Mouse (Mus musculus) kidney, postnatal 10 days (tissue): Measurements from ENCODE around the gene Vps37b.

Experiments
- DNase-seq: peaks from one replicate; pipeline ENCODE4 v3.0.0; 2021; ENCODE audit warnings: mixed read lengths

Vps37b gene

DNA sequence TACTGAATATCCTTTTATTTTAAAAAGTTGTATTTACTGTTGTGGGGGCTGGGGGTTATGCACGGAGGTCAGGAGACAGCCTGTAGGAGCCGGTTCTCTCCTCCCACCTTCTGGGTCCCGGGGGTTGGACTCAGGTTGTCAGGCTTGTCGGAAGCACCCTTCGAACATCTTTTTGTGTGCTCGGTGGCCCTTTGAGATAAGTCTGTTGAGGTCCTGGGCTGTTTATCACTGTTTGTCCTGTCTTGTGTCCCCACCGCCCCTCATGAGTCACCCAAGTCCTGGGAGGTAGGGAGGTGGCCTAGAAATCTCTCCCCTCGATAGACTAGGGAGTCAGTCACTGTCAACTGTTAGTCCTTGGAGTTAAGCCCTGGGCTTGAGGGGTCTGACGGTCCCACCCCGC, 33.7 kb downstream of the Vps37b start:
- no peak for DNase-seq

DNA sequence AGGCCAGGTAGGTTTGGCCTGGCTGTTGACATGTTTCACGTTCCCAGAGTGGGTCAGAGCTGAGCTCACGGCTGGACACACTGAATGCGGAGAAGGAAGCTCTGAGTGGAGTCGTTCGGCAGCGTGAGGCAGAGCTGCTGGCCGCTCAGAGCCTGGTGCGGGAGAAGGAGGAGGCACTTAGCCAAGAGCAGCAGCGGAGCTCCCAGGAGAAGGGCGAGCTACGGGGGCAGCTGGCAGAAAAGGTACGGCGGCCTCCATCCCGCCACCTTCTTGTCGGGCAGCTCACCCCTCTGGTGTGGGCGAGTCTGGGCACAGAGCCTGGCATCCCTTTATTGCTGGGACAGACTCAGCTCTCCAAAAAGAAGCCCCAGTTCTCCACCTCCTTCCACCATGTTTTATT, 34.3 kb downstream of the Vps37b start:
- DNase-seq, result no peak

GRCm38 (mm10) chr5:123997211-123997751, 34.8 kb downstream of the Vps37b start:
- no peak for DNase-seq

- no peak for DNase-seq
Measured at GRCm38 (mm10) chr5:123996695-123997094, 35.4 kb downstream of the Vps37b start.

DNA sequence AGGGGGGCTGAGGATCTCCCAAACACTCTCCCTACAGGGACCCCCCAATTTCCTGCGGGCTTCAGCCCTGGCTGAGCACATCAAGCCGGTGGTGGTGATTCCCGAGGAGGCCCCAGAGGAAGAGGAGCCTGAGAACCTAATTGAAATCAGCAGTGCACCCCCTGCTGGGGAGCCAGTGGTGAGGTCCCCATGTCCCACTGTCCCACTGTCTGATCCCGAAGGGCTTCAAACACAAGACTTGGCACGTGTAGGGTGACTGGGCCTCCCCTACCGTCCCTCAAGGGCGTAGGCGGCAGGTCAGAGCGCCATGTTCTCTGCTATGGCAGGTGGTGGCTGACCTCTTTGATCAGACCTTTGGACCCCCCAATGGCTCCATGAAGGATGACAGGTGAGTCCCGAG, 35.9 kb downstream of the Vps37b start:
- DNase-seq, result peak; percentile 67

DNA sequence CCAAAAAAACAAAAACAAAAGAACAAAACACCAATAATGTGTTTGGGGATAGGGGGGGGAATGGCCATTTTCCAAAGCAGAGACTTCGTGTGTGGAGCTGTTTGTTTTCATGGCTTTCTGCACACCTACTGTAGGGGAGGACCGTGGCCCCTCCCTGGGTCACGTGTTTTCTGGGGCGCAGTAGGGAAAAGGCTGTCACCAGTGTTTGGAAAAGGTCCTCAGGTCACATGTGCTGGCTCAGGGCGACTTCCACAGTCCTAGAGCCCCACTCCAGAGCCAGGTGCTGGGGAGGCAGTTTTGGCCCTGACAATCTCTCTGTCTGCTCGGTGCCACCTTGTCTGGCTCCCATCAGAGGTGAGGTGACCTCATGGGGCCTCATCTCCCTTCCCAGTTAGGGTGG, 36.7 kb downstream of the Vps37b start:
- no peak for DNase-seq

DNA sequence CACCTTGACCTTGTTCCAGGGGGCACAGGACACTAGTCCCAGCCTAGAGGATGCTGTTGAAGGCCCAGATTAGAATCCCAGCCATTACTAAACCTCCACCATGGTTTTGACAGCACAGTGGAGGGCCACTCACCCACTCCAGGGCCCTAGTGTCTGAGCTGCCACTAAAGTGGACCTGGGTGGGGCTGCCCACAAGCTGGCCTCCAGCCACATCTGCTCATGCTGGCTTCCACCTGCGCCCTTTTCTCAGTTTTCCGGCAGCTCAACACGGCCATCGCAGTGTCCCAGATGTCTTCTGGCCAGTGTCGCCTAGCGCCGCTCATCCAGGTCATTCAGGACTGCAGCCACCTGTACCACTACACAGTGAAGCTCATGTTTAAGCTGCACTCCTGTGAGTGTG, 37.6 kb downstream of the Vps37b start:
- DNase-seq, result no peak

GRCm38 (mm10) chr5:123993263-123994036, 38.6 kb downstream of the Vps37b start:
- no peak for DNase-seq

DNA sequence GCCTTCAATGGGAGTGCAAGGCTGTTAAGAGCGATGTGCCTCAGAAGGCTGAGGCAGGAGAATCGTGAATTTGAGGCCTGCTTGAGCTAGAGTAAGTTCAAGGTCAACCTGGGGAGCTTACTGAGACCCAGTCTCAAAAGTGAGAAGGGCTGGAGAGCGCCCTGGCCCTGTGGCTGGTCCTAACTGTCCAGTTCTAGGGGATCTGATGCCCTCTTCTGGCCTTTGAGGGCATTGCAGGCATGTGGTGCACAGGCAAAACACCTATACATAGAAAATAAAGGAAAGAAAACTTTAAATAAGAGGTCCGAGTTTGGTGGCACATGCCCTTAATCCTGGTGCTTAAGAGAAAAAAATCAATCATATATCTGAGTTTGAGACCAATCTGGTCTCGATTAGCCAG, 39.3 kb downstream of the Vps37b start:
- DNase-seq, result peak; percentile 95

- DNase-seq, result peak; percentile 70
Measured at GRCm38 (mm10) chr5:123992193-123992637, 39.9 kb downstream of the Vps37b start.

GRCm38 (mm10) chr5:123991321-123991720, 40.7 kb downstream of the Vps37b start:
- no peak for DNase-seq

DNA sequence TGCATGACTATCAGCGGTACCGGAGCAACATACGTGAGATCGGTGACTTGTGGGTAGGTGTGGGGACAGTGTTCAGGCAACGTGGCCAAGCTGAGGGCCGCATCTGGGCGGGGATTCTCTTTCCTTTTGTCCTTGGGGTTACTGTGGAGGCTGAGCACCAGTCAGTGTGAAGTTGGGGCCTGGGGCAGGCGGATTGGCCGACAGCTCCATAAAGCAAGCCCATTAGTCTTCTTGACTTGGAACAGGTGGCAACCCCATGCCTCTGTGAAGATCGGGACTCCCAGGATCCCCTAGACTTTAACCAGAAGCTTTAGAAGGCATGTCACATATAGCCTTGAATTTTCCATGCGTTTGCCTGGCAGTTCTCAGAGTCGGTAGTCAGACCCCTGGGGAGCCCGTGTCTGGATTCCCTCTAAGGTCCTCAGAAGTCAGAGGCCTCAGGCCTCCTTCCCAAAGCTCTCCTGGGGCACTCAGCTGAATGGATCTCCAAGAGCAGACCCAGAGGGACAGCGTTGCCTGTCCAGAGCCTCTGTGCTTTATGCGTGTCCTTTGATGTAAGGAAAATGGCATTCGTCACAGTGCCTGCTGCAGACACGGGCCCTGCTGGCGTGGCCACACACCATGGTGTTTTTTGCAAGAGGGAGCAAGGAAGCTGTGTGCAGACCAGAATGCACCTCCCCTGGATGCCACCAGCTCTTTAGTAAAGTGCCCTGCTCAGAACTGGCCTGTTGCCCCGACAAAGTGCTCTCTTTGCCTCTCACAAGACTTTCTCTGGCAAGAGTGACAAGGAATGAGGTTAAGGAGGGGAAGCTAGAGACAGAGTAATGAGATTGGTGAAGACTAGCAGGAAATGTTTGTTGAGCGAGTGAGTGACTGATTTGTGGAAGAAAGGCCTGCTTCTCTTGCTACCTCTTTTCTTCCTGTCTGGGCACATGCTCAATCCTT, 41.9 kb downstream of the Vps37b start:
- no peak for DNase-seq

GRCm38 (mm10) chr5:123987511-123987910, 44.6 kb downstream of the Vps37b start:
- DNase-seq, result no peak

GRCm38 (mm10) chr5:123986925-123987324, 45.1 kb downstream of the Vps37b start:
- no peak for DNase-seq

DNA sequence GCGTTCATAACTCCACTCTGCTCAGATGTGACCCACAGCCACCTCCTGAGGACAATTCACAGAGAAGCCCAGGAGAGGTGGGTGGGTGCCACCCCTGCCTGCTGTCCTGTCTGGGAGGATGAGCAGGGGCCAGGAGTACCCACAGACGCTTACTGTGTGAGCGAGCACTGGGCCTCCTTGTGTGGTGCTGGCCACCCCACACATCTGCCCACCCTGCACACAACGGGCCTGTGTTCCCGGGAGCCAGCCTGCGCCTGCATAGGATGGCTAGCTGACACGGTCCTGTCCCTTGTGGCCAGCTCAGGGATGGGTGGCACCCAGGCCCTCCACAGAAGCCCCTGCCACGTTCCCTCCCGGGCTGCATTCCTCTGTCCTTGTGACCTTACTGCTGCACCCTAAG, 46.6 kb downstream of the Vps37b start:
- no peak for DNase-seq

DNA sequence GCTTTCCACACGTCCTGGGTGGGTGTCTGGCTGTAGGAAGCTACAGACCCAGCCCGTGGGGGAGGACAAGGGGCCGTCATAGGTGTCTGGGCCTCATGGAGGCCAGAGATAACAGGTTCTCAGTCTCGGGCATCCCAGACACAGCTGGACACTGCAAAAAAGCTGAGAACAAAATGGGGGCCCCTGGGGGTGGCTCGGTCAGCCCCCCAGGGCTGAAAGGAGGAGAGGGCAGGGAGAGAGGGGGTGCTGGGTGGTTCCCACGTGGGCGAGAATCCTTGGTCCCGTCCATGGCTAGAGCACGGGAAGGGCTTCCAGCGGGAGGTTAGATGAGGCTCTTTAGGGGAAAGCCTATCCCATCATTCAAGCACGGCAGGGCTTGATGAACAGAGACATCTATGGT, 49.2 kb downstream of the Vps37b start:
- no peak for DNase-seq

DNA sequence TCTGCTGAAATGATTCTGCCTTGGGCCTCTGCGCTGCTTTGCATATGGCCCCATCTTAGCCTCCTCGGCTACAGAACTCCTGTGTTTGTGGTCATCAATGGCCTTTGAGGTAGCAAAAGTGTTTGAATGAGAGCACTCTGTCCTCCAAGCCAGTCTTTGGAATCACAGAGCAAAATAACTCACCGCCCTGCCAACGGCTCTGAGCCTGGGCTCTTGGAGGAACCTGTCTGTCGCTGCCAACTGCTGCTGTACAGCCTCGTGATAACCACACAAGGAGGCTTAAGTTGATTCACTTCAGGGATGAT, 50.9 kb downstream of the Vps37b start:
- no peak for DNase-seq

GRCm38 (mm10) chr5:123980521-123981249, 51.4 kb downstream of the Vps37b start:
- no peak for DNase-seq

DNA sequence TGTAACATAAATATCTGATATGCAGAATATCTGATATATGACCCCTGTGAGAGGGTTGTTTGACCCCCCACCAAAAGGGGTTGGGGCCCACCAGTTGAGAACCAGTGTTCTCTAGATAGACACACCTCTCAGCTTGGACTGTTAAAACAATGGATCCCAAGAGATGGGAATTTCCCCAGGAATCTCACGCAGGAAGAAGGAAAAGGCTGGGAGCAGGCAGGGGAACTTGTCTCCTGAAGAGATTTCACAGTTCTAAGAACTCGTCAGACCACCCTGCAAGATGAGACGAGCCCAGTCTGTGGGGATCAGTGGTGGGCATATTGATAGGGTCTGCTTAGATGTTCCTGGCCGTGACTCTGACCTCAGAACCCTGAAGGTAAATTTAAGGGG, 52.1 kb downstream of the Vps37b start:
- DNase-seq, result no peak

DNA sequence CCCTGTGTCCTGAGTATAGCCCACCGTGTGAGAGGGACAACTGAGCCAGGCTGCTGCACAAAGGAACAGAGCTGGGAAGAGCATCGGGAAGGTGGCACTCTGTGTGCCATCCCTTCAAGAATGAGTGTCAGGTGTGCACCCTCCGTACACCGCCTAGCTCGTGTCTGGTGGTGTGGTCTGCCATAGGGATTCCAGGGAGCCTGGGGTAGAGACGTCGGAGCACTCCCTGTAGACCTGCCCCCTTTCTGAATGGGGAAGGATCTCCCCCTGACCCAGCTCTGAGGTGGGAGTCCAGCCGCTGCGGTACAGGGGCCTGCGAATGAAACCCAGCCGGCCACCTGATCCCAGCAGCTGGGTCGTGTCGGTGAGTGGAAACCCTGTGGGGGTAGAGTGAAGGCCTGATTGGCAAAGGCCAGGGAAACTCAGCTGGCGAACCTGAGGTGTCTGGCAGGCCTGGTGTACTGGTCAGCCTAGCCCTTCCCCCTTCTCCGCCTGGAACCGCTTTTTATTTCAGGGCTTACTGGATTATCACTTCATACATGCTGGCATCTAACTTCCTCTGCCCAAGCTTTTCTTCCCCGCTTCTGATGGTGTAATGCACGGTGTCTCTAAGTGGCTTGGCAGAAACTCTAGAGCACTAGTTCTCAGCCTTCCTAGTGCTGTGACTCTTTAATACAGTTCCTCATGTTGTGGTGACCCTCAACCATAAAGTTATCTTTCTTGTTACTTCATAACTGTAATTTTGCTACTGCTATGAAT, 52.7 kb downstream of the Vps37b start:
- DNase-seq, result no peak

GRCm38 (mm10) chr5:123978131-123978530, 53.9 kb downstream of the Vps37b start:
- no peak for DNase-seq

GRCm38 (mm10) chr5:123977231-123977630, 54.8 kb downstream of the Vps37b start:
- DNase-seq, result no peak
